Mouse (Mus musculus): ENCODE data around the gene Thsd4.

DNA sequence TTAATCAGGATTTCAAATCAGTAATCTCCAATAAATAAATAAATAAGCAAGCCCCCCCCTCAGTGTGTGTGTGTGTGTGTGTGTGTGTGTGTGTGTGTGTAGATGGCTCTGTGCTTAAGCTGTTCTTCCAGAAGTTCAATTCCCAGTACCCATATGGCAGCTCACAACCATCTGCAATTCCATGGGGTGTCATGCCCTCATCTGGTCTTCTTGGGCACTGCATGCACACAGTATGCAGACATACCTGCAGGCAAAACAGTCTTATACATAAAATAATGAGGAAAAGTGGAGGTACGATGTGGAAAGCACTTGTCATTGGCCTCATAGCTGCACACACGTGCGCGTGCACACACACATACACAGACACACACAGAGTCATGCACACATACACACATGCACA is 29.4 kb upstream of the Thsd4 start:
- TF ChIP-seq POLR2A (IDR thresholded peaks at IDR 0.05; ENCODE audit: extremely low read depth, insufficient read depth, low read length), result no peak
- TF ChIP-seq CTCF (IDR thresholded peaks at IDR 0.05; ENCODE audit: extremely low read depth, insufficient read depth, low read length), result no peak

All from cortical plate, adult 2 months (tissue).